Mouse (Mus musculus) right cerebral cortex, postnatal 25 days (tissue): ENCODE results near the gene A630073D07Rik.
"Not testable (repeated sequence)": the region's sequence is repeated elsewhere in the genome, so short reads cannot be mapped to it uniquely, and the experiment has no call there.

Source experiments
- DNase-seq: peaks from one replicate; pipeline ENCODE4 v3.0.0; 2022

Gene A630073D07Rik

DNA sequence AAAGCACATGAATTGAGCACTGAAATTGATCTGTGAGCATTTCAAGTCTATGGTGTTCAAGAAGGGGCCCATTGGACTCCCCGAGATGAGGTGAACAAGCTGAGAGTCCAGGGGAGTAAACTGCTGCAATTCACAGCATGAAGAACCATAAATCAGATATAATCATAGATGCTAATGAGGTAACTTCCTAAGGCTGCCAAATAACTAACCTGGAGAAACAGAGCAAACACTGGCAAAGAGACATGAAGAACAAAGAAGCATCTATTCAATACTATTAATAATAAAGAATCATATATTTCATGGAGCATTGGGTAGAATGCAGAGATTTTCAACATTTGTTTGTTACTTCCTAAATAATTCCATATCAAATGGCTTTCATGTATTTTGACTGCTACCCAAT is at the start of gene A630073D07Rik:
Gene A630073D07Rik (minus strand): TSS at position 101 of the 400 bp plus-strand sequence.
- no peak for DNase-seq

DNA sequence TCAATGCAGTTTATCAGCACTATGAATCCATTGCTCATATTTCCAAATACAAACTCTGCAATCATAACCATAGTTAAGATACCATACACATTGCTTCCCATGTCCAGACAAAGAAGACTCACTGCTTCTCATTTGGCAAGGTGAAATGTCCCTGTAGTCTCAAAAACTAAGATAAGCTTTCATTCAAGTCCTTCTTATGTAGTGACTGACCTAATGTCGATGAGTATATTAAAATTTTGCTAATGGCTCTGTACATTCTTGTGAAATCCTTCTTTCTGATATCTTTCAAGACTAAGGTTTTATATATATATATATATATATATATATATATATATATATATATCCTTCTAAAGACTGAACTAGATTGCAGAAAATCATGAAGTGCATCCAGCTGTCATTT is 49.6 kb upstream of the A630073D07Rik start, which contains the start of gene Tas2r121:
Gene Tas2r121 (minus strand): TSS at position 101 of the 400 bp plus-strand sequence.
- DNase-seq = no peak

DNA sequence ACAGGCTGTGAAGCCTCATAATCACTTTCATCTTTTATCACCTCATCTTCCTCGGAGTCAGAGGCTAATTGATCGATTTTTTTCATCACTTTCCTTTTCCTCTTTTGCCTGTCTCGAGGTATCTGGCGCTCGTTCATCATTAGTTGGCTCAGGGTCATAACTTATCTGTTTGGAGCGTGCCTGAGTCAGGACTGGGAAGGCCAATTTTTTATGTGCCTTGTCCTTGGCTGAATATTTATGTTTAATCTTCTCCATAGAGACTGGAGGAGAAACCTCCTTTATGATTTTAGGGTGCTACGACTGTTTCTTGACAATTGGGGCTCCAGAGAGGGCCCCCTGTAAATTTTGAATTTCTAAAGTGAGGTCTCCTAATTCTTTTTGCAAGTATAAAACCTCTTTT is 40.3 kb upstream of the A630073D07Rik start:
- DNase-seq = not testable (repeated sequence)

DNA sequence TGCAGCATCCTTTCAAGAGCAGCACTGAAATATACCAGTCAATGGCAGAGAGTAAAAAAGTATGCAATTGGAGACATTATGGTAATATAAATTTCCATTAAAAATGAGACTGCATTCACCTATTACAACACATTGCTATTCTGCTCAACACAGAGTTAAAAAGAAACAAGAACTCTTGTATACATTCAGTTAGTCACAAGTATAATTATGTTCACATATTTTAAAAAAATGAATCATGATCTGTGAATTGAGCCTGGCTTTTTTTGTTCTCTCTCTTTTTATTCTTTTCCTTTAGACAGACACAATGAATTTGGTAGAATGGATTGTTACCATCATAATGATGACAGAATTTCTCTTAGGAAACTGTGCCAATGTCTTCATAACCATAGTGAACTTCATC is 5.3 kb upstream of the A630073D07Rik start, which contains the start of gene Tas2r120:
Gene Tas2r120 (plus strand): TSS at position 301 of the 400 bp plus-strand sequence.
- no peak for DNase-seq

DNA sequence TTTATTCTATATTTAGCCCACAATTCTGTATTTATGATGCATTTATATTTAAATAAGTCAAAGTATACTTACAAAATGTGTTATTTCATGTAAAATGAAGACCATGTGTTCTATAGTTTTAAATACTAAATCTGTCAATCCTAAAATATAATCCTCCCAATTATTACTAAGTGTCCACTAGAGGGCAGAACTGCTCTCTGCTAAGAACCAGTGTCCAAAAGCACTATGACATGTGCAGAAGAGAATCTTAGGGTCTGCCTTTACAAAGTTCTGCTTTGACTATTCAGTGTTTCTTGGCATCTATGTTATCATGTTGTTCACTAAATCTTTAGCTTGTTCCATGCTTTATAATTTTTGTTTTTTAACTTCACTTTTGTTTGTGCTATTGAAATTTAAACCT is 1.9 kb downstream of the A630073D07Rik start:
- no peak for DNase-seq

DNA sequence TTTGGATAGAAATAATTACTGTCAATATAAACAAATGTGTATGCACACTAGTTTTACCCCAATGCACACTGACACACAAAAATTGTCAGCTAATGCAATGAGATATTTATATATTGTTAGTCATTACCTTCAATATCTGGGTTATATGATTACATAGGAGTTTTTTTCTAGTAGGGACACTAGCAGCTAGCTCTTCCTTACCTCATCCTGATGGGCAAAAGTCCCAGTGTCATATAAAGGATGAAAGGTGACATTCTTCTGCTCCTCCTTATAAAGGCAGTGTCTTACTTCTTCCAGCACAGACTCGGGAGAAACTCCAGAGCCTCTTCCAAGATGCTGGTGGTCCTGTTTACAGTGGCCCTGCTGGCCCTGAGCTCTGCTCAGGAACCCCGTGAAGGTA is 55.7 kb downstream of the A630073D07Rik start, which contains the start of gene Prp2:
Gene Prp2 (plus strand): TSS at position 301 of the 400 bp plus-strand sequence.
- DNase-seq = not testable (repeated sequence)
